ENCODE assay signal across 8 mouse cellular contexts in genomic region chr11:117783683-117784309, GRCm38 (mm10). TPM values are rescaled to one million over a fixed set of nuclear protein-coding genes. Genes with fewer than 3 reads are reported as not detected.
DNase-seq lines count a peak whose midpoint lies in the region; ATAC-seq and TF ChIP-seq lines count a peak whose summit lies in the region.

No protein-coding gene starts in this region.

- no peaks in the 10 kb centered on the region for H3K9me3 ChIP-seq in heart, postnatal 0 days (replicated peaks; ENCODE audit: control insufficient read depth, low read length)
- no peaks in the 10 kb centered on the region for H3K9me3 ChIP-seq in limb, embryonic 10.5 days (replicated peaks)
- no peaks in the 10 kb centered on the region; the same call in 1 of the 2 replicates for H3K9me3 ChIP-seq in midbrain, embryonic 16.5 days (replicated peaks; ENCODE audit: control insufficient read depth, low read length, poor library complexity, severe bottlenecking)

- no peaks in the 10 kb centered on the region for H3K27me3 ChIP-seq in heart, postnatal 0 days (ENCODE audit: control insufficient read depth, insufficient read depth, low read length)
- peaks cover 41% of the 10 kb centered on the region for H3K27me3 ChIP-seq in limb, embryonic 10.5 days (ENCODE audit: low read depth, poor library complexity, severe bottlenecking)
- peaks cover 27% of the 10 kb centered on the region for H3K27me3 ChIP-seq in midbrain, embryonic 16.5 days (ENCODE audit: control insufficient read depth, insufficient read depth, low read depth, low read length)

- ATAC-seq in heart, postnatal 0 days (ENCODE audit: insufficient read depth, low read depth): no peak
- no peak for ATAC-seq in midbrain, embryonic 16.5 days

- 53% methylated on average over 10 of the region's 10 CpGs for WGBS in heart, postnatal 0 days
- 35% methylated on average over 10 of the region's 10 CpGs for WGBS in limb, embryonic 10.5 days
- 34% methylated on average over 10 of the region's 10 CpGs for WGBS in midbrain, embryonic 16.5 days

- peak overlapping the region; percentile 54; the same call in 1 of the 2 replicates for H3K4me3 ChIP-seq in heart, postnatal 0 days (ENCODE audit: low read depth, low read length)
- peak overlapping the region; percentile 48 for H3K4me3 ChIP-seq in limb, embryonic 10.5 days
- H3K4me3 ChIP-seq in midbrain, embryonic 16.5 days (ENCODE audit: low read depth, low read length): peak overlapping the region; percentile 27

- no peak for TF ChIP-seq CTCF in heart, postnatal 0 days (IDR thresholded peaks at IDR 0.05; ENCODE audit: low read depth)

- peaks cover 26% of the 10 kb centered on the region for H3K4me1 ChIP-seq in heart, postnatal 0 days (ENCODE audit: control insufficient read depth, insufficient read depth)
- peaks cover 60% of the 10 kb centered on the region for H3K4me1 ChIP-seq in limb, embryonic 10.5 days
- peaks cover 20% of the 10 kb centered on the region for H3K4me1 ChIP-seq in midbrain, embryonic 16.5 days (ENCODE audit: control insufficient read depth, insufficient read depth, low read length)

- no peak overlapping the region for H3K9ac ChIP-seq in heart, postnatal 0 days (replicated peaks; ENCODE audit: low read depth, low read length)
- peak overlapping the region; percentile 52; the same call in 1 of the 2 replicates for H3K9ac ChIP-seq in midbrain, embryonic 16.5 days (ENCODE audit: low read depth, low read length)

- no peak for TF ChIP-seq EP300 in heart, postnatal 0 days (IDR thresholded peaks at IDR 0.05; ENCODE audit: low read depth)

- H3K36me3 ChIP-seq in heart, postnatal 0 days (replicated peaks; ENCODE audit: control insufficient read depth, insufficient read depth, low read length): no peaks in the 10 kb centered on the region
- no peaks in the 10 kb centered on the region for H3K36me3 ChIP-seq in limb, embryonic 10.5 days
- H3K36me3 ChIP-seq in midbrain, embryonic 16.5 days (ENCODE audit: control insufficient read depth, insufficient read depth, low read length): no peaks in the 10 kb centered on the region

- intact Hi-C loops in gastrocnemius, postnatal 14 days (cut with DNase I; ENCODE audit: low total_unique reads): no loop called here

- peak; percentile 32 for DNase-seq in urinary bladder, postnatal 14 days (ENCODE audit: low spot score)
- no peak for DNase-seq in urinary bladder, postnatal 4 days (ENCODE audit: low spot score in 2 of 2)
- no peak for DNase-seq in heart, postnatal 0 days (ENCODE audit: low spot score)
- DNase-seq in limb, embryonic 10.5 days (ENCODE audit: low spot score): peak; percentile 54
- DNase-seq in thymus, postnatal 36 days: peak; percentile 37 to 69
- no peak for DNase-seq in right cerebral cortex, postnatal 10 days (ENCODE audit: low spot score in 2 of 2)
- no peak for DNase-seq in gastrocnemius, postnatal 14 days

- H3K27ac ChIP-seq in heart, postnatal 0 days (ENCODE audit: low read depth): peak overlapping the region; percentile 49
- H3K27ac ChIP-seq in limb, embryonic 10.5 days: peak overlapping the region; percentile 76
- H3K27ac ChIP-seq in midbrain, embryonic 16.5 days (ENCODE audit: low read length): no peak overlapping the region

- H3K4me2 ChIP-seq in heart, postnatal 0 days (ENCODE audit: low read depth, low read length): peak overlapping the region; percentile 88
- H3K4me2 ChIP-seq in midbrain, embryonic 16.5 days (ENCODE audit: low read length): peak overlapping the region; percentile 58

RNA-seq across cellular contexts. Expression of gene Tmc6, which starts 1.8 kb away (rescaled TPM):
- total RNA-seq in heart, postnatal 0 days (2014; rRNA removed; ENCODE audit: low replicate concordance): 23.4 and 31.8 TPM in 2 replicates
- 16.3 and 20.4 TPM in 2 replicates for polyA plus RNA-seq in heart, postnatal 0 days (2015; fragmentation: Nextera tagmentation; extraction: Ambion mirVana)
- polyA plus RNA-seq in limb, embryonic 10.5 days (2016; fragmentation: Nextera tagmentation; extraction: Ambion mirVana): 25.1 and 28.2 TPM in 2 replicates
- 4.2 and 4.5 TPM in 2 replicates for polyA plus RNA-seq in midbrain, embryonic 16.5 days (2015; fragmentation: Nextera tagmentation; extraction: Ambion mirVana)
- total RNA-seq in gastrocnemius, postnatal 14 days (2021): 10 to 100 TPM in 1 of 2 experiments, 1 to 10 TPM in 1; 9.4 to 15.4 TPM

RNA-seq across cellular contexts. Expression of gene Tmc8, which starts 1.9 kb away (rescaled TPM):
- 2.6 and 8.7 TPM in 2 replicates for total RNA-seq in heart, postnatal 0 days (2014; rRNA removed; ENCODE audit: low replicate concordance)
- 1.4 and 2.3 TPM in 2 replicates for polyA plus RNA-seq in heart, postnatal 0 days (2015; fragmentation: Nextera tagmentation; extraction: Ambion mirVana)
- polyA plus RNA-seq in limb, embryonic 10.5 days (2016; fragmentation: Nextera tagmentation; extraction: Ambion mirVana): 1.4 and 1.5 TPM in 2 replicates
- 0.73 and 1.6 TPM in 2 replicates for polyA plus RNA-seq in midbrain, embryonic 16.5 days (2015; fragmentation: Nextera tagmentation; extraction: Ambion mirVana)
- total RNA-seq in gastrocnemius, postnatal 14 days (2021): 1 to 10 TPM; 1.1 TPM

RNA-seq across cellular contexts. Expression of gene 6030468B19Rik, which starts 13.7 kb away (rescaled TPM):
- total RNA-seq in heart, postnatal 0 days (2014; rRNA removed; ENCODE audit: low replicate concordance): not detected in 2 replicates
- polyA plus RNA-seq in heart, postnatal 0 days (2015; fragmentation: Nextera tagmentation; extraction: Ambion mirVana): not detected in 2 replicates
- polyA plus RNA-seq in limb, embryonic 10.5 days (2016; fragmentation: Nextera tagmentation; extraction: Ambion mirVana): 1.6 and 2.3 TPM in 2 replicates
- polyA plus RNA-seq in midbrain, embryonic 16.5 days (2015; fragmentation: Nextera tagmentation; extraction: Ambion mirVana): not detected in 2 replicates
- not detected for total RNA-seq in gastrocnemius, postnatal 14 days (2021)

RNA-seq across cellular contexts. Expression of gene Gm20708, which starts 25.7 kb away (rescaled TPM):
- 2.6 TPM in 1 of 2 replicates, not detected in the other for total RNA-seq in heart, postnatal 0 days (2014; rRNA removed; ENCODE audit: low replicate concordance)
- polyA plus RNA-seq in heart, postnatal 0 days (2015; fragmentation: Nextera tagmentation; extraction: Ambion mirVana): 0.52 and 0.68 TPM in 2 replicates
- 0.23 and 0.58 TPM in 2 replicates for polyA plus RNA-seq in limb, embryonic 10.5 days (2016; fragmentation: Nextera tagmentation; extraction: Ambion mirVana)
- 0.99 and 1.6 TPM in 2 replicates for polyA plus RNA-seq in midbrain, embryonic 16.5 days (2015; fragmentation: Nextera tagmentation; extraction: Ambion mirVana)
- 1 to 10 TPM in 1 of 2 experiments, under 1 TPM in 1; 0.73 to 1.5 TPM for total RNA-seq in gastrocnemius, postnatal 14 days (2021)

RNA-seq across cellular contexts. Expression of gene Syngr2, which starts 25.7 kb away (rescaled TPM):
- 151 TPM in 2 replicates for total RNA-seq in heart, postnatal 0 days (2014; rRNA removed; ENCODE audit: low replicate concordance)
- polyA plus RNA-seq in heart, postnatal 0 days (2015; fragmentation: Nextera tagmentation; extraction: Ambion mirVana): 95.2 and 105 TPM in 2 replicates
- polyA plus RNA-seq in limb, embryonic 10.5 days (2016; fragmentation: Nextera tagmentation; extraction: Ambion mirVana): 24.4 and 31.3 TPM in 2 replicates
- polyA plus RNA-seq in midbrain, embryonic 16.5 days (2015; fragmentation: Nextera tagmentation; extraction: Ambion mirVana): 12.8 and 13.8 TPM in 2 replicates
- total RNA-seq in gastrocnemius, postnatal 14 days (2021): 100 to 1,000 TPM; 104 to 111 TPM

Comparison
In these comparisons a context has a peak if more than half of its experiments do, and no peak if none do; other contexts are left out.
1. DNase-seq: peak in urinary bladder, postnatal 14 days (single experiment), limb, embryonic 10.5 days (single experiment) and thymus, postnatal 36 days (2 of 2); none in urinary bladder, postnatal 4 days (0 of 2), heart, postnatal 0 days (single experiment), right cerebral cortex, postnatal 10 days (0 of 2) and gastrocnemius, postnatal 14 days (single experiment).
2. Peak in every context shown above with its lines, with median percentiles within 50 percentile points of each other: H3K4me3 ChIP-seq.